Mouse (Mus musculus): Measurements from ENCODE around the gene Szt2. TPM values are rescaled to one million over a fixed set of nuclear protein-coding genes. Genes with fewer than 3 reads are reported as not detected.

The Szt2 gene
- total and polyA plus RNA-seq, 3 experiments, result 10.1 to 15.5 (median 11.1) TPM

- Histone ChIP-seq H3K9ac (ENCODE audit: low read depth, low read length) (no peak overlapping the region), H3K4me3 (no peak overlapping the region), H3K27me3 (ENCODE audit: control insufficient read depth, insufficient read depth, low read length) (no peaks in the 10 kb centered on the region), H3K79me2 (replicated peaks; ENCODE audit: control insufficient read depth, insufficient read depth, low read length) (no peaks in the 10 kb centered on the region), H3K36me3 (ENCODE audit: control insufficient read depth, insufficient read depth, low read length) (no peaks in the 10 kb centered on the region), H3K4me1 (ENCODE audit: control insufficient read depth, insufficient read depth, low read length) (no peaks in the 10 kb centered on the region), H3K27ac (no peak overlapping the region)
- WGBS, result 76% methylated on average over 5 of the region's 5 CpGs
- intact Hi-C loops (cut with DNase I), result no loop called here
- TF ChIP-seq EP300 (IDR thresholded peaks at IDR 0.05; ENCODE audit: insufficient read depth, low read depth, low read length) (no peak), CTCF (IDR thresholded peaks at IDR 0.05) (no peak)
- DNase-seq, result no peak
Measured at GRCm38 (mm10) chr4:118401918-118402317, 7.2 kb downstream of the Szt2 start.

GRCm38 (mm10) chr4:118401421-118401820, 7.7 kb downstream of the Szt2 start:
- intact Hi-C loops (cut with DNase I), result no loop called here
- no peaks in the 10 kb centered on the region for H3K4me1 ChIP-seq (ENCODE audit: control insufficient read depth, insufficient read depth, low read length)
- H3K9ac ChIP-seq (ENCODE audit: low read depth, low read length), result no peak overlapping the region
- no peak for TF ChIP-seq POLR2A (IDR thresholded peaks at IDR 0.05; ENCODE audit: insufficient read depth, low read depth, low read length)
- no peak for TF ChIP-seq CTCF (IDR thresholded peaks at IDR 0.05)
- TF ChIP-seq EP300 (IDR thresholded peaks at IDR 0.05; ENCODE audit: insufficient read depth, low read depth, low read length), result no peak
- no peak overlapping the region for H3K4me3 ChIP-seq
- no peak overlapping the region for H3K27ac ChIP-seq
- no peaks in the 10 kb centered on the region for H3K79me2 ChIP-seq (replicated peaks; ENCODE audit: control insufficient read depth, insufficient read depth, low read length)
- WGBS, result 90% methylated on average over 3 of the region's 3 CpGs
- H3K27me3 ChIP-seq (ENCODE audit: control insufficient read depth, insufficient read depth, low read length), result no peaks in the 10 kb centered on the region
- no peak for DNase-seq
- no peaks in the 10 kb centered on the region for H3K36me3 ChIP-seq (ENCODE audit: control insufficient read depth, insufficient read depth, low read length)

- Histone ChIP-seq H3K4me1 (ENCODE audit: control insufficient read depth, insufficient read depth, low read length) (peaks cover 5% of the 10 kb centered on the region), H3K79me2 (replicated peaks; ENCODE audit: control insufficient read depth, insufficient read depth, low read length) (no peaks in the 10 kb centered on the region), H3K27ac (no peak overlapping the region), H3K4me3 (no peak overlapping the region), H3K27me3 (ENCODE audit: control insufficient read depth, insufficient read depth, low read length) (no peaks in the 10 kb centered on the region), H3K36me3 (ENCODE audit: control insufficient read depth, insufficient read depth, low read length) (peaks cover 3% of the 10 kb centered on the region; the same call in 1 of the 2 replicates), H3K9ac (ENCODE audit: low read depth, low read length) (no peak overlapping the region)
- intact Hi-C loops (cut with DNase I), result no loop called here
- no peak for DNase-seq
- no peak for TF ChIP-seq EP300 (IDR thresholded peaks at IDR 0.05; ENCODE audit: insufficient read depth, low read depth, low read length)
- no peak for TF ChIP-seq POLR2A (IDR thresholded peaks at IDR 0.05; ENCODE audit: insufficient read depth, low read depth, low read length)
- no peak for TF ChIP-seq CTCF (IDR thresholded peaks at IDR 0.05)
- 93% methylated on average over 6 of the region's 6 CpGs for WGBS
Measured at GRCm38 (mm10) chr4:118398400-118398799, 10.7 kb downstream of the Szt2 start.

DNA sequence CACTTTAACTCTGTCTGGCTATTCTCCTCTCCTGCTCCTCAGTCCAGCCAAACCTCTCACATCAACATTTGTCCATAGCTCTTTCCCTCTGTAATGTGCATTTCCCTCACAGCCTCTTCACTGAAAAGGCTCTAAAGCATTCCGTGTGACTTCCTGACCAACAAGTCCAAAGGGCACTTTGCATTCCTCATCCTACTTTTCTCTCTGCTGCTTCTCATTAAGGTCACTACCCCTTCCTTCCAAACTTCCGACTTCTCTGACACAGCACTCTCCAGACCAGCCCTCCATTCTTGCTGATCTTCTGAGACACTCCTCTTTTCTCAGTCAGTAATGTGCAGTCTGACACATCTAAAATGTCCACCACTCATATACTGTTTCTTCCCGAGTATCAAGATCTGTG, 12.6 kb downstream of the Szt2 start:
- H3K27ac ChIP-seq, result no peak overlapping the region

DNA sequence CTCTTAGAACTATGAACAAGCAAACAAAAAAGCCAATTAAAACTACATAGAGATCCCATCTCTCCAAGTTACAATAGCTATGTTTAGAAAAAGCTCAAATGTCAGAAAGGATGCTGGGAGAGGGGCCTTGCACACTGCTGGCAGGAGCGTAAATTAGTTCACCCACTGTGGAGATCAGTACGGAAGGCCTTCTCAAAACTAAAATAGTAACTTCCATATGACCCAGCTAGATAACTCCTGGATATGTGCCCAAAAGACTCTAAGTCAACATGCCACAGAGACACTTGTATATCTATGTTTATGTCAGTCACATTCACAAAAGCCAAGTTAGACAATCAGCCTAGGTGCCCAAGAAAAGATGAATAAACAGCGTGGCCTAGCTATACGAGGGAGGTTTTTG, 13.8 kb downstream of the Szt2 start:
- intact Hi-C loops (cut with DNase I), result no loop called here
- Histone ChIP-seq H3K4me3 (no peak overlapping the region), H3K27me3 (ENCODE audit: control insufficient read depth, insufficient read depth, low read length) (no peaks in the 10 kb centered on the region), H3K4me1 (ENCODE audit: control insufficient read depth, insufficient read depth, low read length) (peaks cover 5% of the 10 kb centered on the region), H3K79me2 (replicated peaks; ENCODE audit: control insufficient read depth, insufficient read depth, low read length) (no peaks in the 10 kb centered on the region), H3K9ac (ENCODE audit: low read depth, low read length) (no peak overlapping the region), H3K36me3 (ENCODE audit: control insufficient read depth, insufficient read depth, low read length) (peaks cover 3% of the 10 kb centered on the region; the same call in 1 of the 2 replicates), H3K27ac (no peak overlapping the region; the same call in 1 of the 2 replicates)
- TF ChIP-seq CTCF (IDR thresholded peaks at IDR 0.05) (no peak), EP300 (IDR thresholded peaks at IDR 0.05; ENCODE audit: insufficient read depth, low read depth, low read length) (no peak), POLR2A (IDR thresholded peaks at IDR 0.05; ENCODE audit: insufficient read depth, low read depth, low read length) (no peak)
- WGBS, result 43% methylated on average over 4 of the region's 4 CpGs
- DNase-seq, result no peak

More for the DNA sequence above, 12.6 kb downstream of the Szt2 start:
- Histone ChIP-seq H3K9ac (ENCODE audit: low read depth, low read length) (no peak overlapping the region), H3K4me1 (ENCODE audit: control insufficient read depth, insufficient read depth, low read length) (peaks cover 5% of the 10 kb centered on the region), H3K36me3 (ENCODE audit: control insufficient read depth, insufficient read depth, low read length) (peaks cover 3% of the 10 kb centered on the region; the same call in 1 of the 2 replicates), H3K27me3 (ENCODE audit: control insufficient read depth, insufficient read depth, low read length) (no peaks in the 10 kb centered on the region), H3K4me3 (no peak overlapping the region), H3K79me2 (replicated peaks; ENCODE audit: control insufficient read depth, insufficient read depth, low read length) (no peaks in the 10 kb centered on the region)
- no peak for TF ChIP-seq EP300 (IDR thresholded peaks at IDR 0.05; ENCODE audit: insufficient read depth, low read depth, low read length)
- no peak for TF ChIP-seq CTCF (IDR thresholded peaks at IDR 0.05)
- no peak for TF ChIP-seq POLR2A (IDR thresholded peaks at IDR 0.05; ENCODE audit: insufficient read depth, low read depth, low read length)
- intact Hi-C loops (cut with DNase I), result no loop called here
- 52% methylated on average over 3 of the region's 3 CpGs for whole genome bisulfite sequencing
- no peak for DNase-seq

GRCm38 (mm10) chr4:118394505-118394904, 14.6 kb downstream of the Szt2 start:
- no peak overlapping the region for H3K4me3 ChIP-seq
- H3K4me1 ChIP-seq (ENCODE audit: control insufficient read depth, insufficient read depth, low read length), result peaks cover 5% of the 10 kb centered on the region
- peak; percentile 37 to 48 for DNase-seq
- intact Hi-C loops (cut with DNase I), result no loop called here
- TF ChIP-seq EP300 (IDR thresholded peaks at IDR 0.05; ENCODE audit: insufficient read depth, low read depth, low read length) (no peak), POLR2A (IDR thresholded peaks at IDR 0.05; ENCODE audit: insufficient read depth, low read depth, low read length) (no peak), CTCF (IDR thresholded peaks at IDR 0.05) (no peak)
- peaks cover 3% of the 10 kb centered on the region; the same call in 1 of the 2 replicates for H3K36me3 ChIP-seq (ENCODE audit: control insufficient read depth, insufficient read depth, low read length)
- no peaks in the 10 kb centered on the region for H3K27me3 ChIP-seq (ENCODE audit: control insufficient read depth, insufficient read depth, low read length)
- H3K9ac ChIP-seq (ENCODE audit: low read depth, low read length), result no peak overlapping the region
- peak overlapping the region; percentile 32; the same call in 1 of the 2 replicates for H3K27ac ChIP-seq
- WGBS, result 14% methylated on average over 6 of the region's 6 CpGs
- H3K79me2 ChIP-seq (replicated peaks; ENCODE audit: control insufficient read depth, insufficient read depth, low read length), result no peaks in the 10 kb centered on the region
